Mouse (Mus musculus): Measurements from ENCODE around the gene Stag1.

GRCm38 (mm10) chr9:100711665-100712064, 114.1 kb downstream of the Stag1 start:
- TF ChIP-seq GATA1 (IDR thresholded peaks at IDR 0.05; ENCODE audit: borderline replicate concordance, low read length) (no peak), FLI1 (IDR thresholded peaks at IDR 0.05; ENCODE audit: low read length) (no peak)

Measured in megakaryocyte, embryonic 14.5 days (primary cell).